Mouse (Mus musculus): ENCODE measurements around the gene Plxdc2.

The Plxdc2 gene

DNA sequence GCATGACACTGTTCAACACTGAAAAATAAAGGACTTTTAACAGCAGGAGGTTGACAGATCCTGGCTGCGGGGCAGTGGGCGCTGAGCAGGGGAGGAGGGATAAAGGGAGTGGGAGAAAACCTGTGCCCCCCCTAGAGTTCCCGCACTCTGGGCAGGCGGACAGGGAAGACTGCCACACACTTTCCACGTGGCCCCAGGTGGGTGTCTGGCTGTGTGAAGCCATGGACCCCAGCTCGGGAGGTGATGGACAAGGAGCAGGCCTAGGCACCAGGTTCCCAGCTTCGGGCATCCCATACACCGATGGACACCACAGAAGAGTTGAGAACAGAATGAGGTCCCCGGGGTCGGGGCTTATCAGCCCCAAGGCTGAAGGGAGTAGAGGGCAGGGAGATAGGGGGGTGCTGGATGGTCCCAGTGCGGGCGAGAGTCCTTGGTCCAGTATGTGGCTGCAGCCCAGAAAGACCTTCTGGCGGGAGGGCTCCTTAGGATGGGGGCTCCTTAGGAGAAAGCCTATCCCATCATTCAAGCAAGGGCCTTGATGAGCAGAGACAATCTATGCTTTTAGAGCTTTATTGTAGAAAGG lies 215.2 kb downstream of the Plxdc2 start:
- DNase-seq (ENCODE audit: low spot score in 2 of 2), result no peak

DNA sequence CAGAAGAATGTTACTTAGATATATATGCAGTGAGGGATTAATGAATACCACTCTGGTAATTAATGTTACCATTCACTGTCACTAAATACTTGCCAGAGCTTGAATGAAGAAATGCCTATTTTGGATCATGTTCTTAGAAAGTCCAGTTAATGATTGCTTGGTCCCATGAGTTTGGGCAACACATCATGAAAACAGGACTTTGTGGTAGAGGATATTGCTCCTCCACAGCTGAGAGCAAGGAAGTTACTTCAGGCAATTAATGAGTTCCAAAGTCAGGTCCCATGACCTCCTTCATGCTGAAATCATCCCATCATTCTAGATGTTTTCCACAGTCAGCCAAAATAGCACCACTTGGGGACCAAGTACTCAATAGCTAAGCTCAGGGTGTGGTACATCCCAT lies 220.5 kb downstream of the Plxdc2 start:
- no peak for DNase-seq (ENCODE audit: low spot score in 2 of 2)

DNA sequence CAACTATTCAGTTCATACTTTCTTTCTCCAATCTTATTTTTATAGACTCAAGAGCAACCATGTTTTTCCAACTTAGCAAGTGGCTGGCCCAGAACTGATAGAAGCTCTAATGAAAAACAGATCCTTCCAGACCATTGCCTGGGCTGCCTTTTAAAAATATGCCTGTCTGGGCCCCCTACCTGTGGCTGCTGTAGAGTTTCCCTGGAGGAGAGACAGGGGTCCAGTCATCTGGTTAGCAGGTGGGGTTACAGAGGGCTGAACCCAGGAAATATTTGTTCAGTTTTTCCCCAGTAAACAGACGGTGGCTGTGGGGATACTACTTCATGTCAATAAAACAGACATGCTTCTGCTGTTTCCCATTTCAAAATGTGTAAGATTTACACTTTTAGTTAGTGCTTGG lies 222.0 kb downstream of the Plxdc2 start:
- no peak for DNase-seq (ENCODE audit: low spot score in 2 of 2)

DNA sequence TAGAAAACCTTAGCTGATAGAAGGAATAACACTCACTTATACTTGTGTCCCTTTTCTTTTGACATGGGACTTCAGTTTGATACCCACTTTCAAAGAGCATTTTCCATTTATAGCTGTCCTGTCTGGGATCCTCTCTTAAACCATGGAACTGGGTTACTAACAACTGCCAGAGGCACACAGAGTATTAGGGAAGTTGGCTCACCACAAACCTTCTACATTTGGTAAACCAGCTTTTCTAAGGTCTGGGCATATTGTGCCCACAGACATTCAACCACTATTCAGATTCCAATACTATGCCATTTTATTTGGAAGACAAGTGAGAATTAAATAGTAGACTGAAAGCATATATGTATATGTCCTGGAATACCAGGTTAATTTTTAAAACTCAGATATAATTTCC lies 232.4 kb downstream of the Plxdc2 start:
- DNase-seq (ENCODE audit: low spot score in 2 of 2), result no peak

DNA sequence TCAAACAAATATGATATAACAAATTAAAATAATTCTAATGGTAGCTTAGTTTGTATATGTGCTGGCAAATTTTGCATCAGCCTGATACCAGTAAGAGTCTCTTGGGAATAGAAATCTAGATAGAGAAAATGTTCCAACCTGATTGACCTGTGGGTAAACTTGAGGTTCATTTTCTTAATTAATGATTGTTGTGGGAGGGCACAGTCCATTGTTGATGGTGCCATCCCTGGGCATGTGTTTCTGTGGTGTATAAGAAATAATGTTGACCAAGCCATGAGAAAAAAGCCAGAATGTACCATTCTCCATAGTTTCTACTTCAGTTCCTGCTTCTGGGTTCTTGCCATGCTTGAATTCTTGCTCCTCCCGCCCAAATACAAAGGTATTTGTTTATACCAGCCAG lies 239.3 kb downstream of the Plxdc2 start:
- no peak for DNase-seq (ENCODE audit: low spot score in 2 of 2)

DNA sequence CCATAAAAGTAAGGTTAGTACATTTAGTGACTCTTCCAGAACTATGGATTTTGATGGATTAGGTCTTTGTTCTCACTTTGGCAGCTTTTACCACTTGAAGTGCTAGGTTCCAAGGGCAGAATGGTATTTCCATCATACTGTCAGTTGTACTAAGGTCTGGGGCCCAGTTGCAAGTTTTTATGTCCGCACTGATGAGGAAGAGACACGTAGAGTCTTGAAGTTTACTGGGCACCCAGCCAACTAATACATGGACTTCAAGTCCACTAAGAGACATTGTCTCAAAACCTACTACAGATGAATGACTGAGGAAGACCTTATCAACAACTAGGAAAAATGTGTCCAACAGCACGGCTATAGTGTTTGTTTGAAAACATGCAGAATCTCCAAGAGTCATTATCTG lies 242.1 kb downstream of the Plxdc2 start:
- no peak for DNase-seq (ENCODE audit: low spot score in 2 of 2)

DNA sequence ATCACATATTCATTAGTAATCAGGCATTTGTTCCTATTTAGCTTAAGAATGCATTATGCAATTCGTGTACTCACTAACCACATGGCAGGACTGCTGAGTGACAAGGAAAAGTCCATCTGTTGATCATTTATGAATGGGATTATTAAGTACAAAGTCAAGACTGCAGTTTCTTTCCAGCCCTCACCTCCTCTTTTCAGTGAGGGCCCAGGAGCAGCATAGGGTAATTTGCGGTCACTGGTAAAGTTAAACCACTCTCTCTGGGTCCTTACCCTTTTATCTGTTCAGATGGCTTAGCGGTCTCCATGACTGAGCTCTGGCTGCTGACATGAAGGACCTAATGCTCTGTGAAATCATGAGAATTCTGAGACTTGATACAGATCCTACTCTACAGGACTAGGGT lies 248.2 kb downstream of the Plxdc2 start:
- DNase-seq (ENCODE audit: low spot score in 2 of 2), result no peak

DNA sequence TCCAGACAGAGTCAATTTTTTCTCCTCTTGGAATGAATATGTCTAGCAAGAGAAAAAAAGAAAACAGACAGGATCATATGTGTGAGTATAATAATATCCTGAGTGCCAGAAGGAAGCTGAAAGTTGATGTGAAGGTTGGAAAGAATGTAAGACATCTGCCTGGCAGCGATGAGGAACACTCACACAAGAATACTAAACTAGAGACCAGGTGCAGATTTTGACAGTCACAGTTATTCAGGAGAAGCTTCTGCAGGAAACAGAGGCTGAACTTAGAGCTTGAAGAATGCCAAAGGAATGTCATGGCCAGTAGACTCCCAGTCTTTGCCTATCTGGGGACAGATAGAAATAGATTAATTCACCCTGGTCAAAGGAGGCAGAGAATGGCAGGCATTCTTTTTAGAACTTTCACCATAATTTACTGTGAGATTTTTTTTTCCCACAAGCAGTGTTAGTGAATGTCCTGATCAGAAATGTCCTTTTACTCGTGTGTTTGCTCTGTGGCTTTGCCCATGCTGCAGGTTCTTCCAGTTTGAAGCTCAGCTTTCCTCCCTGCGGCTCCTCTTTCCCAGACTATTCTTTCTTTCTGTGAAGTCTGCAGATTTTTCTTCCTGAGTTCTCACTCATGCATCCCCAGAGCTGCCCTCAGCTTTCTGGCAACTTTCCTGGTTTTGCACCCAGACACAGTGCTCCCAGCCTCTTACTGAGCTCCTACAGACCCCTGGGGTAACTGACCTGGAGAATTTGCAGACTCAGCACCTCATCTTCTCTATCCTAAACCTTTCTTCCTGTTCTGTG lies 251.9 kb downstream of the Plxdc2 start:
- no peak for DNase-seq (ENCODE audit: low spot score in 2 of 2)

DNA sequence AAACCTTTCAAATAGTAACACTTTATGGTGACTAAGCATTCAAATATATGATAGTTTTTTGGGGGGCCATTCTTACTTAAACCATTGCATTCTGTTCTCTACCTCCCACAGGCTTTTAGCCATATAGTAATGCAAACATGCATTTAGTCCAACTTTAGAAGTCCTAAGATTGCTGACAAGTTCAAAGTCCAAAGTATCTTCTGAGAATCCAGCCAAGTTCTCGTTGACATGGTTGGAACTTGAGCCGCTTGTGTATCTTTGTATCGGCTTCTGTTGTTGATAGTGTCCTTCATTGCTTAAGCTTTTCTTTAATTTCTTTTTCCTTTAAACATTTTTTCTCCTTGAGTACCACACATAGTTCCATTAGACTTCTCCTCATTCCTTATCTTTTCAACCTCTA lies 286.0 kb downstream of the Plxdc2 start:
- no peak for DNase-seq (ENCODE audit: low spot score in 2 of 2)

DNA sequence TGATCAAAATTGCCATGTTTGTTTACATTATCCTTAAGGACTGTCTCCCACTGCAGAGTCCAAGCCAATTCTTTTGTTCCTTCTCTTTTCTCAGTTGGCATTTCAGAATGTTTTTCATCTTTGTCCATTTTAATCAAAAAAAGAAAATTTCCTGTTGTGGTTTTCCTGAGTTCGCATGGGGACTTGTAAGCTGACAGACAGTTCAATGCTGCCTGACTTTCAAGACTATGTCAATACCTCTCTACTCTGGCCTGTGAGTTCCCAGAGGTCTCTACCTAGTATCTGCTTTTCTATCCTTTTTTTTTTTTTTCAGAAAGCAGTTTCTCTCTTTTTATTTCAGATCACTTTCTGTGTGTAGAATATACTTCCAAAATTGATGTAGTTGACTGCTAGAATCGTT lies 295.6 kb downstream of the Plxdc2 start:
- DNase-seq (ENCODE audit: low spot score in 2 of 2), result no peak

DNA sequence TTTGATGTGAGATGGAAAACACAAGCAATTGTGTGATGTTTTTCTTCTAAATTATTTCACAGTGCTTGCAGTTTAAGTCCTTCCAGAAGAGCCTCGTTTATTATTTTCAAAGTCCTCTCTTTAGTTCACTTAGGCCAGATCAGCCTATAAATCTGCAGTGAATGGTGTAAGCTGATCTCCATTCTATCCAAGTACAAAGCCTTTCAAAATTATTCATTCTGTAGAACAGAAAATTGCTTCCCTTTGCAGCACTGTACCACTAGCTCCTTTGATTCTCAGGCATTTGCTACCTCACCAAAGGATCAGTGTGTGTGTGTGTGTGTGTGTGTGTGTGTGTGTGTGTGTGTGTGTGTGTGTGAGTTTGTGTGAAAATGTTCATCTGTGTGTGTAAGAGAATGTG lies 308.4 kb downstream of the Plxdc2 start:
- no peak for DNase-seq (ENCODE audit: low spot score in 2 of 2)

DNA sequence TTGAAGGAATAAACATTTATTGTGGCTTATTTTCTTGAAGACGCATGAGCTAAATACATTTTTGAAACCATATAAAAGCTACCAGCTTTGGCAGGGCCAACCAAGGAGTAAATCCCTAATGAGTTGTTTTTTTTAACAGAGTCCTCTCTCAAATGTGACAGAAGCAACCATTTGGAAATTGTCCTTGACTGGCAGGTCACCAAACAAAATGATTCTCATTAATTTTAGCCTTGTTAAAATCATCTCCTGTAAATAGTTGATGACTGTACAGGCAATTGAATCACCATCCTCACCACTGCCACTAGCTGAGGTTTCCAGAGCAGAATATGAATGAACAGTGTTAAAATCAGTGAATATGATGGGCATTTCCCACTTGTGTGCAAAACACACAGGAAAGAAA lies 312.3 kb downstream of the Plxdc2 start:
- no peak for DNase-seq (ENCODE audit: low spot score in 2 of 2)

DNA sequence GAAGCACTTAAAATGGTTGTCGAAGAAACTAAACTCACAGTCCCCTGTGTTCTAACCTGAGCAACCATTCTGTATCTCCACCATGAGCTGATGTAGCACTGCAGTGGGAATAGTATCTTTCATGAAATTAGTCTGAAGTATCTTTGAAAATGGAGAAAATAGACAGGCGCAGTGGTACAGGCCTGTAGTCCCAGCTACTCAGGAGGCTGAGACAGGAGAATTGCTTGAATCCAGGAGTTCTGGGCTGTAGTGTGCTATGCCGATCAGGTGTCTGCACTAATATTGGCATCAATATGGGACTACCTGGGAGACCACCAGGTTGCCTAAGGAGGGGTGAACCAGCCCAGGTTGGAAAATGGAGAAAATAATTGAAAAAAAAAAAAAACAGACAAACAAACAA lies 326.8 kb downstream of the Plxdc2 start:
- DNase-seq (ENCODE audit: low spot score in 2 of 2), result no peak

DNA sequence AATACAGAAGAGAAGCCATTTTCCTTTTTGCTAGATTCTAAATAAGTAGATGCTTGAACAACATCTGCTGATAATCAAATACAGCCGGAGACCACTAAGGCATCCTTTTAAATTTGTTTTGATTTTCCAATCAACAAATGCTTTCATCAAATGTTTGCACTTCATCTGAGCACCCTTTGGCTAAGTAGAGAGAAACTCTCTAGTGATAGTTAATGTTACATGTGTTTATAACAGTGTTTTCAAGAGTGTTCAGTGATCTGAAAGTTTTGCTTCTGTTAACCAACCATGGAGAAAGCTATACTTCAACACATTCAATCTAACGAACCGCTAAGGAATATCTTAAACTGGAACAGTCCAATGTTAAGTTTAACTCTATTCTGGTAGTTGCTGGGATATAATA lies 327.6 kb downstream of the Plxdc2 start:
- DNase-seq (ENCODE audit: low spot score in 2 of 2), result no peak

DNA sequence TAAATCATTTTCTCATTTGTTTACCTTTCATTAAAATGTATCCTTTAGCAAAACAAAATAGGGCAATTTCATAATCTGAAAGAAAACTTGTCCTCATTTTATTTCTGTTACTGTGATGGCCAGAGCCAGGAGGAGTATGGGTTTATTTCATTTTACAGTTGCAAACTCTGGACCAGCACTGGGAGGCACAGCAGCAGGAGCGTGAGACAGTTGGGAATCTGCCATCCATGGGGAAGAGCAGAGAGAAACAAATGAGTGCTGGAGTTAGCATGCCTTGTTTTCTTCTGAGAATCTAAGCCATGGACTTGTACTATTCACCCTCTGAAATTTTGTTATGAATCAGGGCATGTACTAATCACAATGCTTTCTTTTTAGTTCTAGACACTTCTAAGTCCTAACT lies 328.4 kb downstream of the Plxdc2 start:
- no peak for DNase-seq (ENCODE audit: low spot score in 2 of 2)

DNA sequence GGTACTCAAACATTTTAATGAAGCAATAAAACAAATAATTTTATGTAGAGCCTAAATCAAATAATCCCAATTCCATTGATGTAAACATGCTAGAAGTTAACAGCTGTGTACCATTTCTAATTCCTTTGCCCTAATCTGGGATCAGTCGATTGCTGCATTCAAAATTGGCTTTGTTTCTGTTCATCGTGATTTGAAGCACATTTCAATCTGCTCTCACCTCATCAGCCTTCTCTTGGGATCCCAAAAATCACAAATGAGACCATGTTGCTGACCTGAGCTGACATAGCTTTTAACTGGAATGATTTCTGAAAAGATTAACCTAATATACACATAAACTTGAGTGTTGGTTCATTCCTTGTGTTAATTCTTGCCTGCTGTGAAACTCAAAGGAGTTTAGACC lies 340.3 kb downstream of the Plxdc2 start:
- DNase-seq (ENCODE audit: low spot score in 2 of 2), result no peak

DNA sequence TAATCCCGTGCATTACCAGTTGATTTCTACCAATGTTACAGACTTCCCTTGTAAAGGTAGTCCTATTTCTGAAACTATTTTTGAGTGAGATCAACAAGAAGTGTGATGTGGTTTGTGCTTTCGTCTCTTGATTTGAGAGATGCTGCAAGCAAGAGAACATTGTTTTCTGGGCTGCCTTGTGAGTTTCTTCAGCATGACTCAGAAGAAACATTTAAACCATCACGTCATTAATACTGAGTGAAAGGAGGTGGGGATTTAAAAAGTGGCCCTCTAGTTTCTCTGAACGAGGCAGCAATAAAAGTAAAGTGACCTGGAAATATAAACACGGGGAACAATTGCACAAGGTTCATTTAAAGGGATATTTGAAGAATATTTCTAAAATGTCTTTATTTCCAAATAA lies 341.1 kb downstream of the Plxdc2 start:
- DNase-seq (ENCODE audit: low spot score in 2 of 2), result no peak

DNA sequence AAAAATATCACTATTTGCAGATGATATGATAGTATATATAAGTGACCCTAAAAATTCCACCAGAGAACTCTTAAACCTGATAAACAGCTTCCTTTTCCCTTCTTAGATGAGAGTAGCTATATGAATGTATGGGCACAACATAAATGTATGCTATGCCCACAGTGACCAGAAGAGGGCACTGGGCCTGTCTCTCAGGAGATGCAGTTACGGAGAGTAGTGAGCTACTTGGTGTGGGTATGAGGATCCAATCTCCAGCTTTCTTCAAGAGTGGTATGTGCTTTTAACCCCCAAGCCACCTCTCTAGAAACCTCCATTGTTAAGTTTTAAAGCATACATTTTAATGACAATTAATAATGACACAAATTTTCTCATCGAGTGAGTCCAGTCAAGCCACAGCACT lies 350.1 kb downstream of the Plxdc2 start:
- DNase-seq (ENCODE audit: low spot score in 2 of 2), result peak in 1 of 2 experiments; percentile 1

DNA sequence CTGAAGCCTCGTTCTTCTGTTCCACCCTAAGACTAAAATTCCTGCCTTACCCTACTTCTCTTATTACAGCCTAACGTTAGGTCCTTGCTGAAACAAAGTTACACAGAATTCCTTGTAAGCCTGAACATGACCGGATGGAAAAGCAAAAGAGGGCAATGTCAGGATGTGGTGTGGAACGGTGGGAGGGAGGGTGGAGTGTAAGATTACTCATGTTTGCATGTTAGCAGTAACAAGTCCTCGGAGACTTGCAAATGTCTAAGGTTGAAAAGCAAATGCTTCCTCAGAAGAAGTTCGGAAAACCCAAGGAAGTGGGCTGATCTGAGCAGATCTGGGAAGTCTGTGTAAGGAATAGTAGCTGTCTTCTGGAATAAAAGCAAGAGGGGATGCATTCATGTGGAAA lies 353.8 kb downstream of the Plxdc2 start:
- no peak for DNase-seq (ENCODE audit: low spot score in 2 of 2)

DNA sequence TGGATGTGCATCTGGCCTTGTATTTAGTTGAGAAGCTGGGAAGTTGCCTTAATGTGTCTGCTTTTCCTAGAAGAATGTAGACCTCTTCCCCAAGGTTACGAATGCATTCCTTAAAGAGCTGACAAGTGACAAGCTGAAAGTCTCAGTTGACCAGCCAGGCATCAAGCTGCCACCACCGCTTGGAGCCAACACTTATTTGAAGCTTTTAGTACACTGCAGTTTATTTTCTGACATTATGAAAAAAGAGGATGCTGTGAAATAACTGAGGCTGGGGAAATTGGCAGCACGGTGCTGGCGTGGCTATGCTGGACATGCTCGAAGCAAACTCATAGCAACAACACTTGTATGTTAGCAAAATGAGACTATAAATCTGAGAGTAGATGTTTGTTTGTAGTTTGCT lies 374.9 kb downstream of the Plxdc2 start:
- no peak for DNase-seq (ENCODE audit: low spot score in 2 of 2)

DNA sequence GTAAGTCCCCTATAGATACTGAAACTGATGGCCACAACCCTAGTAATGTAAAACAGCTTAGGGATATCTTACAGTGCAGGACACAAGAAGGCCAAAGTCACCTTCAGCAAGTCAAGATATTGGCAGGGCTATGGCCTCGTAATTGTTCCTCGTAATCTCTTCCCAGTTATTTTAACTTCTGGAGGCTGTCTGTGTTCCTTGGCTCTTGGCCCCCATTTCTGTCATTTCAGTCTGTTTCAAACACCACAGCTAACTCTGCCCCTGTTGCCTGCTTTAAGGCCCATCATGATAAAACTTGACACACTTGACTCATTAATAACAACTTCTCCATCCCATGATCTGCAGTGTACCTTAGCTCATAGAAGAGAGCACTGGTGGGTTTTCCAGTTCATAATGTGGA lies 378.3 kb downstream of the Plxdc2 start:
- DNase-seq (ENCODE audit: low spot score in 2 of 2), result no peak

DNA sequence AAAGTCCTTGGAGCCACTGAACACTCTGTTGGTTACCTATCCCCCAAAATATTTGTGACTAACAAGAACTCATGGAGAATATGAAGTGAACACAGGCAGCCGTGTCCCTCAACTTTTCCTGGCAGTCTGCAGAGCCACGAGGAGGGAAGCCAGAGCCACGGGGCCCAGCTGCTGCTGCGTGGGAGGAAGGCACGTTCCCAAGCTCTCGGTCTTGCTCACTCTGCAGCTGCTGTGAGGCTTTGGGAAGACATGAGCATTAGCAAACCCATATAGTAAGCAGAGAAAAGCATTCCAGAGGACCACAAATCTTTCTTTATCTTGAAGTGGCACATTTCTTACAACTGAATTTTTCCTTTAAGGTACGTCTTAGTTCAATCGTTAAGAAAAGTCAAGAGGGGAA lies 382.1 kb downstream of the Plxdc2 start:
- peak in 1 of 2 experiments; percentile 1 for DNase-seq (ENCODE audit: low spot score in 2 of 2)

DNA sequence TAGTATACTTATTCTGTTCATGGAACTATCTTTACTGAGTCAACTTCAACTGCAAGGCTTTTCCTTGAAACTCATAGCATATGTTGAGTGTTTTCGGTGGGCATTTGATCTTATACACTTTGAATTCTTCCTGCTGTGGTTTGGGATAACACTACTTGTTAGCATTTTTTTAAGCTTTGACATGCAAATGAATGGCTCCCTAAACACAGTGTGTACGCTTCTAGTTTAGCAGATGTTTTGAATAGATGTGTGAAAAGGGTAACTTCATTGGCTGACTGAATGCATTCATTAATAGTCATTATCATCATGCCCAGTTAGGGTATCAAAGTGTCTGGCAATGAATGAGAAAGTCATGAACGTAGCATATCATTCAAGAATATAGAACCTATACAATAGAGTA lies 385.7 kb downstream of the Plxdc2 start:
- no peak for DNase-seq (ENCODE audit: low spot score in 2 of 2)

DNA sequence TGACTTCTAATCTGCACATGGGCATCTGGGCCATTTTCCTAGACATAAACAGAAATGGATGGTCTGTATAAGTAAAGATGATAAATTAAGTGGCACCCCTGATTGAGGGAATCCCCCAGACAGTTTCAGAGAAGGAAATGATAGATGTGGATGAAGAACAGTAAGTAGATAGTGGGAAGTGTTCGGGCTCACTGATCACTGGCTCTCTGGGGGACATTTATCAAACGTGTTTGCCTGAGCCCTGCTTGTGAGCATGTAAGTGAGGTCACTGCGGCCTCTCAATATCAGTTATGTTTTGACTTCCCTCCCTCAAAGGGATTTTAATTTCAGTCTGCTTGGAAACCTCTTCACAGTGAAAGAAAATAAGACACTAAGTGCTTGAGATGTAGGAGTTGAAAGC lies 387.5 kb downstream of the Plxdc2 start:
- no peak for DNase-seq (ENCODE audit: low spot score in 2 of 2)

All from spleen, postnatal 36 days (tissue).